Mouse (Mus musculus) CH12.LX (cell line): ENCODE measurements around the gene Akap7.

ENCODE experiments used
- CTCF ChIP-seq, 2 experiments: IDR thresholded peaks in 1 of 2; conservative IDR thresholded peaks in 1 of 2; 2 replicates each; pipeline ENCODE4 v1.5.1; 2011 to 2012; ENCODE audit warnings: low read depth in 2 of 2, low read length in 2 of 2, improper control_type of control experiment in 1 of 2, inconsistent platforms in 1 of 2, mild to moderate bottlenecking in 1 of 2, moderate library complexity in 1 of 2
- JUN ChIP-seq: IDR thresholded peaks from 2 replicates; pipeline ENCODE4 v1.6.1; 2011; ENCODE audit warnings: low read depth, mild to moderate bottlenecking, low read length, improper control_type of control experiment, moderate library complexity; ENCODE audit not compliant: insufficient read depth
- MYC ChIP-seq: IDR thresholded peaks from 2 replicates; pipeline ENCODE4 v1.6.1; 2011; ENCODE audit warnings: low read depth, mild to moderate bottlenecking, improper control_type of control experiment, low read length
- POLR2A ChIP-seq: IDR thresholded peaks from 2 replicates; pipeline ENCODE4 v1.6.1; 2011; ENCODE audit warnings: low read depth, mild to moderate bottlenecking, improper control_type of control experiment, low read length
- USF2 ChIP-seq: conservative IDR thresholded peaks from 2 replicates; pipeline ENCODE4 v1.6.1; 2011; ENCODE audit warnings: low read depth, low read length, improper control_type of control experiment
- ZC3H11A ChIP-seq: IDR thresholded peaks from 2 replicates; pipeline ENCODE4 v1.6.1; 2012; ENCODE audit warnings: low read depth, mild to moderate bottlenecking, inconsistent platforms, low read length, improper control_type of control experiment
- ZKSCAN1 ChIP-seq: IDR thresholded peaks from 2 replicates; pipeline ENCODE4 v1.6.1; 2012; ENCODE audit warnings: low read depth, inconsistent platforms, low read length, improper control_type of control experiment, borderline replicate concordance

GRCm38 (mm10) chr10:25274621-25275330, 32.9 kb downstream of the Akap7 start:
- TF ChIP-seq POLR2A (0 out of 2 replicates have a peak, but pooled peaks have one; percentile 36), JUN (no peak), ZC3H11A (no peak), USF2 (no peak), ZKSCAN1 (no peak), CTCF (conservative IDR thresholded peaks at IDR 0.05 in 1 of 2, IDR thresholded peaks at IDR 0.05 in 1 of 2; ENCODE audit: low read depth in 2 of 2, low read length in 2 of 2) (no peak), MYC (no peak)
